Comparison of ENCODE assay signal across 12 mouse cellular contexts in genomic region chrX:157471711-157472660, GRCm38 (mm10). TPM values are rescaled to one million over a fixed set of nuclear protein-coding genes. Genes with fewer than 3 reads are reported as not detected.
"Had no signal": no experiment of that assay in that cellular context is flagged by ENCODE, and none has a peak within 500 bp of the region (broad histone marks: within the 10 kb centered on the region; RNA-seq: fewer than 3 reads in every experiment).

No protein-coding gene starts in this region.

- H3K4me3 ChIP-seq: limb, embryonic 12.5 days; liver, embryonic 13.5 days; midbrain, embryonic 12.5 days had no signal

- H3K4me1 ChIP-seq: liver, embryonic 13.5 days; midbrain, embryonic 12.5 days had no signal

- DNase-seq: kidney, postnatal 36 days; layer of hippocampus, adult 9-11 months; liver; liver, embryonic 13.5 days; liver, postnatal 0 days; right cerebral cortex, adult 18-20 months; right cerebral cortex, postnatal 25 days; thymus, postnatal 4 days had no signal

- H3K27me3 ChIP-seq: limb, embryonic 12.5 days; liver, embryonic 13.5 days; midbrain, embryonic 12.5 days had no signal

- H3K27ac ChIP-seq: limb, embryonic 12.5 days; liver, embryonic 13.5 days; midbrain, embryonic 12.5 days; stomach, postnatal 0 days had no signal

RNA-seq across cellular contexts. Expression of gene Phex, which starts 56.9 kb away (rescaled TPM):
- polyA plus RNA-seq: liver, postnatal 0 days; small intestine, adult 2 months had no signal
